Mouse (Mus musculus): Measurements from ENCODE around the gene Rfx3. TPM values are rescaled to one million over a fixed set of nuclear protein-coding genes. Genes with fewer than 3 reads are reported as not detected.

The Rfx3 gene
- polyA plus RNA-seq, 1 experiment from 2014 or later: 29.7 TPM

- no peak overlapping the region for H3K9ac ChIP-seq (ENCODE audit: low read depth, low read length)
- ATAC-seq: no peak
These were observed 272.1 kb downstream of the Rfx3 start for GRCm38 (mm10) chr19:27738908-27739307.

GRCm38 (mm10) chr19:27736571-27736970 is 274.4 kb downstream of the Rfx3 start:
- no peak overlapping the region for H3K4me3 ChIP-seq (ENCODE audit: low read depth, low read length)
- WGBS: 85% methylated on average over 2 of the region's 2 CpGs
- no peaks in the 10 kb centered on the region for H3K36me3 ChIP-seq (ENCODE audit: control insufficient read depth, insufficient read depth, low read length)
- H3K9me3 ChIP-seq (replicated peaks; ENCODE audit: control insufficient read depth, low read length, poor library complexity, severe bottlenecking): no peaks in the 10 kb centered on the region
- no peak overlapping the region for H3K4me2 ChIP-seq (ENCODE audit: low read length)
- no peak overlapping the region for H3K27ac ChIP-seq (ENCODE audit: low read length)
- H3K4me1 ChIP-seq (ENCODE audit: control insufficient read depth, insufficient read depth, low read length): peaks cover 3% of the 10 kb centered on the region; the same call in 1 of the 2 replicates
- no peaks in the 10 kb centered on the region for H3K27me3 ChIP-seq (ENCODE audit: control insufficient read depth, insufficient read depth, low read depth, low read length)
- no peak overlapping the region for H3K9ac ChIP-seq (ENCODE audit: low read depth, low read length)
- no peak for ATAC-seq

More at GRCm38 (mm10) chr19:27738908-27739307, 272.1 kb downstream of the Rfx3 start:
- no peaks in the 10 kb centered on the region for H3K36me3 ChIP-seq (ENCODE audit: control insufficient read depth, insufficient read depth, low read length)
- H3K27ac ChIP-seq (ENCODE audit: low read length): no peak overlapping the region
- H3K9me3 ChIP-seq (replicated peaks; ENCODE audit: control insufficient read depth, low read length, poor library complexity, severe bottlenecking): 0 out of 2 replicates have a peak, but pooled peaks cover 2% of the 10 kb centered on the region
- H3K27me3 ChIP-seq (ENCODE audit: control insufficient read depth, insufficient read depth, low read depth, low read length): no peaks in the 10 kb centered on the region
- H3K4me1 ChIP-seq (ENCODE audit: control insufficient read depth, insufficient read depth, low read length): peaks cover 3% of the 10 kb centered on the region; the same call in 1 of the 2 replicates
- H3K4me3 ChIP-seq (ENCODE audit: low read depth, low read length): no peak overlapping the region
- 80% methylated on average over 8 of the region's 8 CpGs for WGBS
- no peak overlapping the region for H3K4me2 ChIP-seq (ENCODE audit: low read length)

- Histone ChIP-seq H3K9me3 (replicated peaks; ENCODE audit: control insufficient read depth, low read length, poor library complexity, severe bottlenecking) (no peaks in the 10 kb centered on the region), H3K4me3 (ENCODE audit: low read depth, low read length) (no peak overlapping the region), H3K9ac (ENCODE audit: low read depth, low read length) (no peak overlapping the region), H3K4me1 (ENCODE audit: control insufficient read depth, insufficient read depth, low read length) (no peaks in the 10 kb centered on the region), H3K27ac (ENCODE audit: low read length) (no peak overlapping the region), H3K27me3 (ENCODE audit: control insufficient read depth, insufficient read depth, low read depth, low read length) (no peaks in the 10 kb centered on the region), H3K4me2 (ENCODE audit: low read length) (no peak overlapping the region), H3K36me3 (ENCODE audit: control insufficient read depth, insufficient read depth, low read length) (no peaks in the 10 kb centered on the region)
- ATAC-seq: no peak
- WGBS: 69% methylated on average over 11 of the region's 11 CpGs
These were observed 292.0 kb downstream of the Rfx3 start for GRCm38 (mm10) chr19:27718931-27719330.

GRCm38 (mm10) chr19:27716274-27716673 is 294.7 kb downstream of the Rfx3 start:
- H3K27ac ChIP-seq (ENCODE audit: low read length): no peak overlapping the region
- H3K9ac ChIP-seq (ENCODE audit: low read depth, low read length): no peak overlapping the region
- no peaks in the 10 kb centered on the region for H3K36me3 ChIP-seq (ENCODE audit: control insufficient read depth, insufficient read depth, low read length)
- H3K9me3 ChIP-seq (replicated peaks; ENCODE audit: control insufficient read depth, low read length, poor library complexity, severe bottlenecking): no peaks in the 10 kb centered on the region
- no peak overlapping the region for H3K4me3 ChIP-seq (ENCODE audit: low read depth, low read length)
- no peak overlapping the region for H3K4me2 ChIP-seq (ENCODE audit: low read length)
- H3K4me1 ChIP-seq (ENCODE audit: control insufficient read depth, insufficient read depth, low read length): no peaks in the 10 kb centered on the region
- no peak for ATAC-seq
- no peaks in the 10 kb centered on the region for H3K27me3 ChIP-seq (ENCODE audit: control insufficient read depth, insufficient read depth, low read depth, low read length)
